Mouse (Mus musculus) urinary bladder, postnatal 10 days (tissue): ENCODE data around the gene Fcgr2b.
"Not testable (repeated sequence)": the region's sequence is repeated elsewhere in the genome, so short reads cannot be mapped to it uniquely, and the experiment has no call there.

Source experiments
- DNase-seq: peaks from one replicate; pipeline ENCODE4 v3.0.0; 2022; ENCODE audit warnings: low spot score

Gene Fcgr2b

DNA sequence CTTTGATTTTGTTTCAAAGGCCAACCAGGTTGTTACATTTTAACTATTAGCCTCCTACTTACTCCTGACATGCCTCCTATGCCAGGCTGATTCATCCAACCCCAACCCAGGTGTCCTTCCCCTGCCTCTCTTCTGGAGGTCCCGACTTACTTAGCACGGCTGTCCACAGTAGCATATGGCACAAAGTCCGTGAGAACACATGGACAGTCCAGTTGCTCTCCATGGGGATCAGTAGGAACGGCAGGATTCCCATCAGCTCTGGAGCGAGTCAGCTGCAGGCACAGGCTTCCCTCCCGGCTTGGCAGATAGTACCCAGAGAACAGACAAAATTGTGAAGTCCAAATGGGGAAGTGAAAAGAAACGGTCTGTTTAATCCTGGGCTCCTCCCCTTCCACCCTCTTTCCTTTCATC is 591 bp downstream of the Fcgr2b start:
- no peak for DNase-seq

DNA sequence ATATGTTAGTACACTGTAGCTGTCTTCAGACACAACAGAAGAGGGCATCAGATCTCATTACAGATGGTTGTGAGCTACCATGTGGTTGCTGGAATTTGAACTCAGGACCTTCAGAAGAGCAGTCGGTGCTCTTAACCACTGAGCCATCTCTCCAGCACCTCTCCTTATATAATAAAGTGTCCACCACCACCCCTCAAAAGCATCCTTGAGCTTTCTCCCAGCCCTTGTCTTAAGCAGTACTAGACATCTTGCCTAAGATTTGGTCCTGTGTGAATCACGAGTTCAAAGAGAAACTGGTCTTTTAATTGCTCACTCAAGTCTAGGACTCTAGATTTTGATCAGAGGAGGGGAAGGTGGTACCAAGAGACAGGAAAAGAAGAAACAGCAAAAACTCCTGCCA is 997 bp downstream of the Fcgr2b start:
- DNase-seq: not testable (repeated sequence)

DNA sequence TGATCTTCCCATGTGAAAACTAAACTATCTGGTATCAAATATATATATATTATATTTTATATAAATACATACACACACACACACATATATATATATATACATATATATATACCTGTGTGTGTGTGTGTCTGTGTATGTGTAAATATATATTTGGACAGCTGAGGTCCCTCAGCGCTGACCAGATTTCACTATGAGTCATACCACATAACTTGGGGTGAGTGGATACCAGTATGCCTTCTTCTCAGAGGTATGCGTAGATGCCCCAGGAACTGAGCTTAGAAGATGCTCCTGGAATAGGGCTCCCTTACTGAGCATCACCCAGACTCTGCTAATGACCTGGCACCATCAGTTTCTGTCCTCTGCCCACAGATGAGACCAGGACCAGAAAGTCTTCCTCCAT is 1.6 kb downstream of the Fcgr2b start:
- no peak for DNase-seq

DNA sequence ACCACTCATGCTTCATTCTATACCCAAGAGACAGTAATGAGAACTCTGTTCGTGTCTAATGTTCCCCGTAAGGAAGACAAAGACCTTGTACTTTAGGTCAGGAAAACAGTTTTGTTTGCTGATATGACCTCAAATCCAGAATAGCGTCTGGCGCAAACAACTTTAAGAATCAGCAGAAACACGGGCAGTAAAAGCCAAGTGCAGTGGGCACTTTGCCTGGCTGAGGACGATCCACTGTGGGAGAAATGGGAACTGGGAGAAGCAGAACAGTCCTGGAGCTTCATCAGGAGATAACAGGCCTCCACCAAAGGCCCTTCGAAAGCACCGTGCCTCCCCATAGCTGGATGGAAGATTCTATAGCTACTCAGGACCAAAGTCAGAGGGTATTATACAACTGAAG is 2.2 kb downstream of the Fcgr2b start:
- no peak for DNase-seq

DNA sequence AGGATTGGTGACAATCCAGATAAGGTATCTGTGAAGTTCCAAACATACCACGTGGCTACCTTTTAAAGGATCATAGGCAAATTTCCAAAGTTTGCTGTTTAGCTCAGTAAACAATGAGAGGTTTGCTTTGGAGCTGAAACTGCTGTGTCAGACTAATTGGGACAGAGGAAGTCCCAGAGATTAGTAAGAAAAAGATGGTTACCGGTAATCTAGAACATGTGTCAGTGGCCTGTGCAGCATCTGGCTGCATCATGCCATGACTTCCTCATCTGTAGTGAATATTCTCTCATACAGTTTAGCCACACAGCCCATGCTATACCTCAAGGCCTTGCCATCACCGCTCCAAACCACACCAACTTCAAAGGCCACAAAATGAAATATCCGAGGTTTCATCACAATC is 3.4 kb downstream of the Fcgr2b start:
- no peak for DNase-seq

DNA sequence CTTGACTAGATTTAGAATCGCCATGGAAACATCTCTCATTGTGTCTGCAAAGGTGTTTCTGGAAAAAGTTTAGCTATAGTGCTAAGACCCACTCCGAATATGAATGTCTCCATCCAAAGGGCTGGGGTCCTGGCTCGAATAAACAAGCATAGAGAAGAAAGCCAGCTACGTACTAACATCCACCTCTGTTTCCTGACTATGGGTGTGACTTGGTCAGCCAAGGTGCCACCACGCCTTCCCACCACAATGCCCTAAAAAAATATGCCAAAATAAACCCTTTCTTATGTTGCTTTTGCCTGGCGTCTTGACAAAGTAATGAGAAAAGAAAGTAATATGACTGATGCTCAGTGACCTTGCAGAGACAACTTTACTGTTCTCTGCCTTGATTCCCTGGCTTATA is 3.9 kb downstream of the Fcgr2b start:
- no peak for DNase-seq

DNA sequence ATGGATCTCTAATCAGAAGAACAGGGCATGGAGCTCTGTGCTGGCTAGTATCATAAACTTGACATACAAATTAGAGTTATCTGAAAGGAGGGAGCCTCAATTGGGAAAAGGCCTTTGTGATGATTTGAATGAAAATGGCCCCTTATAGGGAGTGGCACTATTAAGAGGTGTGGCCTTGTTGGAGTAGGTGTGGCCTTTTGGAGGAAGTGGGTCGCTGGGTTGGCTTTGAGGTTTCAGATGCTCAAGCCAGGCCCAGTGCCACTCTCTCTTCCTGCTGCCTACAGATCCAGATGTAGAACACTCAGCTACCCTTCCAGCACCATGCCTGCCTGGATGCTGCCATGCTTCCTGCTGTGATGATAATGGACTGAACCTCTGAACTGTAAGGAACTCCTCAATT is 7.8 kb downstream of the Fcgr2b start:
- no peak for DNase-seq

DNA sequence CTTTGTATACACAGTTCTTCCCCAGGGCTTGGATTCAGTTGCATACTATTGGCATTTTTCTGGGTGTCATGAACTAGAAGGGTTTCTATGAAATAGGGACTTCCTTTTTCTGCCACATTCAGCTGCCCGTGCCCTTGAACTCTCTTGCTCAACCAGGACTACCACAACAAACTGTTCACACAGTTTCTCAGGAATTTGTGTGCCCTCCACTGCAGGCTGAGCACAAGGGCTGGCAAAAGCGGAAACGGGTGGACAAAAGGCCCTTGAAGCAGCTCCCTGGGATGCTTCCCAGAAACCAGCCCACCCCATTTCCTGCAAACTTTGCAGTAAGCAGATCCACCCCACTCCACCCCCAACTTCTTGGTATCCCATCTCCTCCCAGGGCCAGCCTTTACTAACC is 8.8 kb downstream of the Fcgr2b start:
- DNase-seq: no peak

DNA sequence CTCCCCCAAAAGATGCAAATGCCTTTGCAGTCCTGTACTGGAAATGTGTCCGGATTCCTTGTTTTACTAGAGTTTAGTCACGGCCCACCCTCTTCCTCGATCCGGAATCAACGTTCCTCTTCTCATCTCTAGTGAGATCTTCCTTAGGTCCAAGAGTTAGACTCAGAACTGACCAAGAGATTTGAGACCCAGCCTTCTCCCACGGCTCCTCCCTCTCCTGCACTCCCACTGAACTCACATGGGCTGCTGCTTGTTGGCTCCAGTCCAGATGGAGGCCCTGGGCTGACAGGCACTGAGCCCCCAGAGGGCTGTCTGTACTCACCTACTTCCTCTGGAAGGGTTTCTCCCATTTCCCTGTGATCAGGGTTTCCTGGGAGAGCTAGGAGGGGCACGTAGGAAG is 13.3 kb downstream of the Fcgr2b start:
- DNase-seq: no peak

DNA sequence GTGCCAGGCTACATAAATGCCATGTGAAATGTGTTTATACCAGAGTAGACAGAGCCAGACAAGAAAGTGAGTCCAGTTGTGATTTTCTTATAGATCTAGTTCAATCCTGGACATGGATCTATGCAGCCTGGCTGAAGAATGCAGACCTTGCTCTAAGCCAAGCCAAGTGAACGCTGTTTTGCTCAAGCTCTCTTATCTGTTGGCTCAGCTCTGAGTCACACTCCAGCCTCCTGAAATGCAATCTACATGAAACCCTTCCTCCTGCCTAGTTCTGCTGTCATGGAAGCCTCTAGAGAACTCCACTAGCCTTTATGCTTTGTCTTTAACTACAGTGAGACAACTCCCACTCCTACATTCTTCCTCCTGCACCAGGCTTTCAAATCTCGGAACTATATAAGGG is 14.0 kb downstream of the Fcgr2b start:
- no peak for DNase-seq

DNA sequence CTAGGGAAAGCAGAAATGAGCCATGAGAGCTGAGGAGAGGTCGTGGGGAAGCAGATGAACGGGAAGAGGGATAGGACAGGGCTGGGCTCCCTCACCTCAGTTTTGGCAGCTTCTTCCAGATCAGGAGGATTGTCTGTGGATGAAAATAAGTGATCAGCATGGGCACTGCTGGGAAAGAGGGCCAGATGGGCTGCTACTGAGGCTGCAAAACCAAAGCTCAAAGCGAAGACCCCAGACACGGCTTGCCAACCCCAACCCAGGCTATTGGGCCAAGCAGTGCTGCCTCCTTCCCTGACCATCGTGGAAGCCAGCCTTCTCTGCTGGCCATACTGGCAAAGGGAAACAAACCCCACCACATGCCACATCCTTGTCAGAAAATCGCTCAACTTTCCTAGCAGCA is 15.2 kb downstream of the Fcgr2b start:
- DNase-seq: no peak

DNA sequence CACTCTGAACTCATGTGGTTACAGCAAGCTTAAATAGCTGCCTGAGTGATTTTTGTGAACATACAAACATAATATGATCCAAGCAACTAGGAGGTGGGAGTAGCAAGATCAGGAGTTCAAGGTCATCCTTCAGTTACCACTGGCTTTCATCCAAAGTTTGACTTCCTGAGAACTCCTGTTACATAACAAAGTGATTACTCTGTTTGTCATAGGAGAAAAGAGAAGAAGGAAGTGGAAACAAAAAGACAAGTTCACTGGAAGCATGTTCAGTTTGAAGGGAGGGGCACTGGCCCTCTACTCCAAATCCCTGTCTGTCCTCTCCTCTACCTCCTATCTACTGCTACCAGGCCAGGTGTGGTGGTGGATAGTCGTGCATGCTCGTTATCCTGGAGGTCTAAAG is 16.6 kb downstream of the Fcgr2b start:
- no peak for DNase-seq

DNA sequence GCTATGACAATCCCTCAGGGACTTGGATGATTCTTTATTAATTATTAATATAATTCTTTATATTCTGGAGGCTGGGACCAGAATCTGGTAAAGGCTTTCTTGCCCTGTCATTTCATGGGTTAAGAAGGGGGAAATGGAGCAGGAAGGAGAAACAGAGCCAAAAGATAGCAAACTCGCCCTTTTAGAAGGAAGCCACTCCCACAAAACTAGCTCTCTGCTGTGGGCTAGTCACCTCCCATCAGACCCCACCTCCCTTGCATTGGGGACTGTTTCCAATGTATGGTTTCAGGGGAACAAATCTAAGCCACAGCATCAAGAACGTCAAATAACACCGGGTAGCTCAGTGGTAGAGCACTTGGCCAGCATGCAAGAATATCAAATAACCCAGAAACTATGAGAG is 18.1 kb downstream of the Fcgr2b start:
- no peak for DNase-seq

DNA sequence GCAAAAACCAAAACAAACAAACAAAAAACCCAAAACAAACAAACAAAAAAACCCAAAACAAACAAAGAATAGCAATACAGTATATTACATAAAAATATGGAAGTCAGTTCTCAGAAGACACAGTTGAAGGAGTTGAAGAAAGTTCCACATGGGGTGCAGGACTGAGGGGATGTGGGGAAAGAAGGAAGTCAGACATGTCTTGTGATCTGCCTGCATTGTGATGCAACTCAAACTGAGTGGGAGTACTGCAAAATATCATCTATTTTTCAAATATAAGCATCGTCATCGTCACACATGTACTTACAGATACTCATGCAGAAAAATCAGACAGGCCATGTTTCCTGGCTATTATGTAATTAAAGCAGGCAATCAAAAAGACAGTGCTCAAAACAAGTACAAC is 23.2 kb downstream of the Fcgr2b start:
- DNase-seq: no peak

DNA sequence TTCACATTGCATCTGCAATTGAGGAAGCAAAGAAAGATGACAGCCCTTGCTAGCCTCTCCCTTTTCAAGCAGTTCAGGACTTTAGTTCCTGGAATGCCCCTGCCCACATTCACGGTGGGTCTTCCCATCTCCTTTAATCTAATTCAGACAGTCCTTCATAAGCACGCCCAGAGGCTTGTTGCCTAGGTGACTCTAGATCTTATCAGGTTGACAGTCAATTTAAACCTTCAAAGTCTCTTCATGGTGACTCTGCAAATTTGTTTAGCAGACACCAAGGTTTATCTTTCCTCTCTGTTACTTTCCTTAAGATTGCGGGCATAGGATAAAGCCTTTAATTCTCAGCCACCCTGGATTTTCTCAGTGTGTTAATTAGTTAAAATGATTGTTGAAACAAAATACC is 25.6 kb downstream of the Fcgr2b start:
- DNase-seq: no peak

DNA sequence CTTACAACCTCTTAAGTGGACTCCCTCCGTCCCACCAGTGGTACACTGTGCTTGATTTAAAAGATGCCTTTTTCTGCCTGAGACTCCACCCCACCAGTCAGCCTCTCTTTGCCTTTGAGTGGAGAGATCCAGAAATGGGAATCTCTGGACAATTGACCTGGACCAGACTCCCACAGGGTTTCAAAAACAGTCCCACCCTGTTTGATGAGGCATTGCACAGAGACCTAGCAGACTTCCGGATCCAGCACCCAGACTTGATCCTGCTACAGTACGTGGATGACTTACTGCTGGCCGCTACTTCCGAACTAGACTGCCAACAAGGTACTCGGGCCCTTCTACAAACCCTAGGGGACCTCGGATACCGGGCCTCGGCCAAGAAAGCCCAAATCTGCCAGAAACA is 31.4 kb downstream of the Fcgr2b start:
- not testable (repeated sequence) for DNase-seq

DNA sequence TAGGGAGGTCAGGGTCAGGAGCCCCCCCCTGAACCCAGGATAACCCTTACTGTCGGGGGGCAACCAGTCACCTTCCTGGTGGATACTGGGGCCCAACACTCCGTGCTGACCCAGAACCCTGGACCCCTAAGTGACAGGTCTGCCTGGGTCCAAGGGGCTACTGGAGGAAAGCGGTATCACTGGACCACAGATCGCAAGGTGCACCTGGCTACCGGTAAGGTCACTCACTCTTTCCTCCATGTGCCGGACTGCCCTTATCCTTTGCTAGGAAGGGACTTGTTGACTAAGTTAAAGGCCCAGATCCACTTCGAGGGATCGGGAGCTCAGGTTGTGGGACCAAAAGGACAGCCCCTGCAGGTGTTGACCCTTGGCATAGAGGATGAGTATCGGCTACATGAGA is 32.2 kb downstream of the Fcgr2b start:
- not testable (repeated sequence) for DNase-seq

DNA sequence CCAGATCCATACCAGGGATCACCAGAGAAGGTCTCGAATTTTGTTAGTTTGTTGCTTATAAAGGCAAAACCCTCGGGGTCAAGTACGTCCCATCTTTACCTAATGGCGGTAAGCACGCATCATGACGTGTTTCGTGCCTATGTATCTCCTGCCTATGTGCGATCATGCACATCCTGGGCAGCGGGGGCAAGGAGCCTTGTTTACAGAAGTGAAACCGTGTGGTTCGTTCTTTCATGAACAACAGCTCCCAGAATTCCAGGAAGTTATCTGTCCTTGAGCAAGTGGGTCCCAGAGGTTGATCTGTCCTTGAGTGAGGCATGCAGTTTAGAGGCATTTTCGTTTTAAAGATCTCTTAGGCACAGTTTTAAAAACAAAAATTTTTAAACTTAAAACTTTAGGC is 37.1 kb downstream of the Fcgr2b start:
- DNase-seq: no peak

DNA sequence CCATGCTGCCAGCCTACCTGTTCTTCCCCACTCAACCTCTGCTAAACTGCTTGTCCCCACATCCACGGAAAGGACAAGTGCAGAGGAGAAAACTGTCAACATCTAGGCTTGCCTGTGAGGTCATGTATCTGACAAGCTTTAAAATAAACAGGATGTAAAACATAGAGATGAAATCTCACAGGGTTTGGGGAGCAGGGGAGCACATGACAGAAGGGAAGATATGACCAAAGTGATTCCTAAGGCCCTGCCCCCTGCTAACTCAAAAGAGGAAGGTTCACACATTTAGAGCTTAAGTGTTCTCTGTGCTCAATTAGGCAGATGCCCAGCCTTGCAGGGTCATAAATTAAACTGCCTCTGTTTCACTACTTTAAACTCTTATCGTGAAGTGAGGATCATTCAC is 42.0 kb downstream of the Fcgr2b start:
- no peak for DNase-seq

DNA sequence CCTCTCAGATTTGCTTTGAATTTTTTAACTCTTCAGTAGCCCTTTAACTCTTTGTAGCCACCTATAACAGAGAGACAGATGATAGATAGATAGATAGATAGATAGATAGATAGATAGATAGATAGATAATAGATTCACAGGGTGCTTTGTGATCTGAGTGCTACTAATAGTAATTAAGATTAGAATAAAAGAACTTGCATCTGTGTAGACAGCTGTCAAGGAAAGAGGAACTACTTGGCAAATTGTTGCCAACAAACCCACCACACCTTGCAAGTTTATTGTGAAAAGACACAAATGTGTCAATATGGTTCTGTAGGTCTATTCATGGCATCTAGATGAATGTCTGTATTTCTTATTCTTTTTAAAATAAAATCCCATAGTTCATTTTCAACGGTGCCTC is 42.4 kb downstream of the Fcgr2b start:
- no peak for DNase-seq

DNA sequence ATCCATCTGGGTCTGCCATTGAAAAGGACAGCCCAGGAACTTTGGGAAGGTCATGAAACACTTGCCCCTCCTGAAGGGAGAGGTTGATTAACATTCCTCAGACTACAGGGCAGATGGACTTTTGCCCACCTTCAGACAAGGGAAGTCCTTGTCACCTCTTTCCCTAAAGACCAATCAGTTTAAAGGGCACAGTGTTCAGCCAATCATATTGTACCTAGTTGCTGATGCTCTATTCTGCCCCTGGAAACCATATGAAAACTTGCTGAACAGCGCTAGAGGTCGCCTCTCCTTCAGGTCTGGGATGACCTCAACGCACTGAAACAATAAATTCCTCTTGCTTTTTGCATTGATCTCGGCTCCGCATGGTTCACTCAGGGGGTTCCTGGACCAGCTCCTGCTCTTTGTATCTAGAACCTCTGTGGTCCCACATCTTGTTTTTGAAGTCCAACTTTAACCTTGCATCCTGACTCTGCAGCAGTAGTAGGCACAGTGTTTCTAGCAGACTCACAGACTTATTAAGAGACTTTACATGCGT is 42.9 kb downstream of the Fcgr2b start:
- no peak for DNase-seq

DNA sequence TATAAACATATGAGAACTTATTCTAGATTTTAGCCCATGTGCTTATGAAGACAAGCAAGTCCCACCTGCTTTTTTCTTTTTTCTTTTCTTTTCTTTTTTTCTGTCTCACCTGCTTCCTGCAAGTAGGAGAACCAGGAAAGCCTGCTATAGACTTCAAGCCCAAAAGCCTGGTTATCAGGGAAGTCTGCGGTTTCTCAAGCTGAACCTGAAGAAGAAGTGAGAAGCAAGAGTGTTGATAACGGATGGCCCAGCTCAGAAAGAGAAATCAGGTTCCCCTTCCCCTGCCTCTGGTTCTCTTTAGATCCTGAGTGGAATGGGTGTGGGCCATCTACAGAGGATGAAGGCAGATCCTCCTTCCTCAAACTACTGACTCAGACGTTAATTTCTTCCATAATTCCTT is 44.3 kb downstream of the Fcgr2b start:
- no peak for DNase-seq

DNA sequence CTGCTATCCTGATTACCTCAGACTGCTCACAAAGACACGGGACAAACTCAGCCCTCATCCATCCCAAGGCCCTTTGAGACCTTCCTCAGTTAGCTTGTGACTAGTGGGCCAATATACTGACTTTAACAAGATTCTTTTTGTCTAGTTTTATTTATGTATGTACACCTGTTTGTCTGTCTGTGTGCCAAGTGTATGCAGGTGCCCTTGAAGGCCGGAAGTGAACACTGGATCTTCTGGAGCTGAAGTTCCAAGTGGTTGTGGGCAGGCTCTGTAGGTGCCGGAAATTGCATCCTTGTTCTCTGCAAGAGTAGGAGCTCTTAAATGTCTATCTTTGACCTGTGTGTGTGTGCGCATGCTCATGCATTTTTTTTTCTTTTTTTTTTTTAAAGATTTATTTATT is 47.1 kb downstream of the Fcgr2b start:
- no peak for DNase-seq

DNA sequence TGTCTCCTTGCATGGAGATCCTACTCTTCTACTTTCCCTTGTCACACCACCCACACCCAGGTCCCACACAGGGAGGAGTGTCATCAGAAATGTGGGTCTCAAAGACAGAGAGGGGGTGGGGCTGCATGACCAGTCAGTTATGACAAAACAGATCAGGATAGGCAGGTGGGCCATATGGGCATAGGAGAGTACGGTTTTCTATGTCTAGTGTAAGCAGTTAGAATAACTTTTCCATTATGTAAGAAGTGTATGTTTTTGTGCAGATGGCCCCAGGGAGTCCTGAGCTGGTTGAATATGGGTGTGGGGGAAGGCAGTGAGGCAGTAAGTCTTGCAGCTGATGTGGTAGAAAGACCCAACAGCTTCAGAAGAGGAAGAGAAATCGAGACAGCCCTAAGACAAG is 47.9 kb downstream of the Fcgr2b start:
- no peak for DNase-seq

DNA sequence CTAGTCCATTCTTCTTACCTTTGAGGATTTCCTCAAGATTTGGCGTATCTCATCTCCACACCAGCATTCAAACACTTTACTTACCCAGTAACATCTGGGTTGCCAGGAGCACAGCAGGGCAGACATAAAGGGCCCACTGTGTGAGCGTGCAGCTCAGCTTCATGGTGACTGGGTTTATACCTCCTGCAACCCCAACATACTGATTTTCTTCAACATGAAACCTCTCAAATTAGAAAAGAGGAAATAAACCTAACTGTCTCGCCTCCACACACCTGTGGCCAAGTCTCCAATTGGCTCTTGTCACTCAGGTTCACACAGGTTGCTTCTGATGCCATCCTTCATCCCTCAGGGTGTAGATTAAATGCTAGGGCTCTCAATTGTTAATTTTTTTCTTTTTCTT is 49.0 kb downstream of the Fcgr2b start, which contains the start of gene Fcrla:
Fcrla (minus strand) TSS at position 206 of the 400 bp plus-strand sequence.
- no peak for DNase-seq
